Mouse (Mus musculus) lung, embryonic 14.5 days (tissue): ENCODE measurements around the gene B230307C23Rik. TPM values are rescaled to one million over a fixed set of nuclear protein-coding genes. Genes with fewer than 3 reads are reported as not detected.
"Not testable (repeated sequence)": the region's sequence is repeated elsewhere in the genome, so short reads cannot be mapped to it uniquely, and the experiment has no call there.

Experiments used
- ATAC-seq: fragments of 200-750 bp; cut with Nextera tagmentation; 2 replicates; pipeline ENCODE4 v1.8.0; 2017; ENCODE audit warnings: mild to moderate bottlenecking, moderate TSS enrichment, moderate library complexity; ENCODE audit not compliant: insufficient read depth
- DNase-seq: peaks from one replicate; pipeline ENCODE4 v3.0.0-alpha.2; 2015
- H3K27ac ChIP-seq: fragments of 300-500 bp; sonication (generic); 2 replicates; pipeline ENCODE4 v1.5.1; 2014; ENCODE audit warnings: low read depth, mild to moderate bottlenecking, moderate library complexity
- H3K27me3 ChIP-seq: fragments of 300-500 bp; sonication (generic); 2 replicates; pipeline ENCODE4 v1.6.1; 2014; ENCODE audit warnings: low read length, control low read depth; ENCODE audit not compliant: insufficient read depth
- H3K36me3 ChIP-seq: fragments of 300-500 bp; sonication (generic); 2 replicates; pipeline ENCODE4 v1.6.1; 2014; ENCODE audit warnings: control low read depth; ENCODE audit not compliant: insufficient read depth
- H3K4me1 ChIP-seq: fragments of 300-500 bp; sonication (generic); 2 replicates; pipeline ENCODE4 v1.6.1; 2014; ENCODE audit warnings: antibody characterized with exemption, control low read depth; ENCODE audit not compliant: insufficient read depth
- H3K4me2 ChIP-seq: fragments of 300-500 bp; sonication (generic); 2 replicates; pipeline ENCODE4 v1.6.1; 2014; ENCODE audit warnings: mild to moderate bottlenecking
- H3K4me3 ChIP-seq: fragments of 300-500 bp; sonication (generic); 2 replicates; pipeline ENCODE4 v1.5.1; 2014; ENCODE audit warnings: low read depth, low read length
- H3K9ac ChIP-seq: fragments of 300-500 bp; sonication (generic); 2 replicates; pipeline ENCODE4 v1.6.1; 2014
- H3K9me3 ChIP-seq: fragments of 300-500 bp; sonication (generic); 2 replicates; pipeline ENCODE4 v1.6.1; 2016; ENCODE audit warnings: low read depth, low read length, control low read depth
- CTCF ChIP-seq: IDR thresholded peaks from 2 replicates; pipeline ENCODE4 v1.5.1; 2016; ENCODE audit warnings: antibody characterized with exemption, low read depth
- WGBS: fragments of 180-500 bp; shearing (Covaris S2); extraction: QIAGEN DNeasy Blood & Tissue Kit; methylation state at CpG from one replicate; pipeline ENCODE4 v1.1.7; 2014; 5-methylcytosine and 5-hydroxymethylcytosine counted together
- polyA plus RNA-seq: library from polyadenylated mRNA; unstranded; fragments of >200 nt; fragmentation: Nextera tagmentation; extraction: Ambion mirVana; gene quantifications from 2 replicates; pipeline ENCODE4 v1.2.1, GENCODE M21; 2014

The B230307C23Rik gene
- polyA plus RNA-seq, 1 experiment from 2014 or later: 23.3 TPM

DNA sequence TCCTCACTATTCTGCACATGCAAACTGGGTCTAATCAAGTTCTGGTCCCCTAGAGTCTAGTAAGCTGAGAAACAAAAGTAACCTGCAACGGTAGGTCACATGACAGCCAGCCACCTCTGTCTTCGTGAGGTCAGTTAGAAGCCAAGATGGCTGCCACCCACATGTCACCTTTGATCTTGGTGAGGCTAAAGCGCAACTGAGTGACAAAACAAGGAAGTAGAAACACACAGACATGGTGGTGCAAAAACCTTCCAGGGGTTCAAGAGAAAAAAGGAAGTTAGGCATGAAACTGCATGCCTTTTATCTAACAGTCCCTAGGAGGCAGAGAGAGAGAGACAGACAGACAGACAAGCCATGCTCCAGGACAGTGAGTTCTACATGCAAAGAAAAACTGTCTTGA, 25.0 kb downstream of the B230307C23Rik start:
- Histone ChIP-seq H3K4me2 (no peak overlapping the region), H3K27ac (no peak overlapping the region), H3K36me3 (no peaks in the 10 kb centered on the region), H3K4me3 (no peak overlapping the region), H3K27me3 (no peaks in the 10 kb centered on the region), H3K4me1 (no peaks in the 10 kb centered on the region), H3K9ac (no peak overlapping the region), H3K9me3 (peaks cover 8% of the 10 kb centered on the region; the same call in 1 of the 2 replicates)
- no peak for TF ChIP-seq CTCF
- no peak for DNase-seq
- ATAC-seq: no peak
- WGBS: 88% methylated on average over 3 of the region's 3 CpGs

DNA sequence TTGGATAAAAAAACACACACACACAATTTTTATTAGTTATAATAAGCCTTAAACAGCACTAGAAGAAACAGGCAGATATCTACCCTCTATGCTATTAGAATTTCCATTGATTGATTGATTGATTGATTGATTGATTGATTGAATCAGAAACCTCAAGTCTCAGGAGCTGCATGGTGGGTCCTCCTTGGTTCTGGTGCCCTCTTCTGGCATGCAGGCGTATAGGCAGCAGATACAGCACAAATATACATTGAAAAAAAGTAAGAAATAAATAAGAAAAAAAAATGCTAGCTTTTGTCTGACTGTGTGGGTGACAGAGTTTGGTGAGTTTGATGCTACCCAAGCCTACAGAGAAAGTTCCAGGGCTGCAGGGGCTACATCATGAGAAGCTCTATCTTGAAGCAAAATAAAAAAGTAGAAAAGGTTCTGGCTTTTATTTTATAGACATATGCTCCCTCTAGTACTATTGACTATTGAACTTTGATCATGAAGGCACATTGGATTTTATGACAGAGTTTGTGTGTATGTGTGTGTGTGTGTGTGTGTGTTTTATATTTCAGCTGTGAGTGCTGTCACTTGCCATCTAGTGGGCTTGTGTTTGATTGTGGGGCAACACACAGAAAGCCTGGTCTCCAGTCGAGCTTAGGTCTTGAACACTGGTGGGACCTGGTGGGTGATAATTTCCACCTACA, 25.7 kb downstream of the B230307C23Rik start:
- DNase-seq (no peak), ATAC-seq (no peak)
- no peak overlapping the region for H3K4me2 ChIP-seq
- H3K4me3 ChIP-seq: no peak overlapping the region
- no peaks in the 10 kb centered on the region for H3K4me1 ChIP-seq
- no peaks in the 10 kb centered on the region for H3K27me3 ChIP-seq
- peaks cover 8% of the 10 kb centered on the region; the same call in 1 of the 2 replicates for H3K9me3 ChIP-seq
- peak; percentile 33; the same call in 1 of the 2 replicates for TF ChIP-seq CTCF
- H3K9ac ChIP-seq: no peak overlapping the region
- 78% methylated on average over 2 of the region's 2 CpGs for WGBS
- no peaks in the 10 kb centered on the region for H3K36me3 ChIP-seq
- H3K27ac ChIP-seq: no peak overlapping the region

DNA sequence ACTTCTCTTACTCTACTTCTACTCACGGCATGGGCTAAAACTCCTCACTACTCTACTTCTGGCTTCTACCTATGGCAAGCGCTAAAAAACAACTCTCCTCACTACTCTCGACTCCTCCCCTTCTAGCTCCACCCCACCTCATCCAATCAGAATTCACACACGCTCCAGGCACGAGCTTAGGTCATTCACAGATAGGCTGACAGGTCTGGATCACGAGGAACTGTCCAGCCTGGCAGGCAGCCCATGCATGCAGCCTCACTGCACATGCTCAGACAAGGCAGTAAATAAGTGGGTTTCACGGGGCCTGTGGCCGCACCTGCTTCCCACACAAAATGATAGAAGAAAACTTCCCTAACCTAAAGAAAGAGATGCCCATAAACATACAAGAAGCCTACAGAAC, 29.1 kb downstream of the B230307C23Rik start:
- not testable (repeated sequence) for H3K9me3 ChIP-seq, DNase-seq, H3K27ac ChIP-seq, ATAC-seq, H3K4me2 ChIP-seq, H3K36me3 ChIP-seq, H3K9ac ChIP-seq, H3K4me3 ChIP-seq, H3K27me3 ChIP-seq, H3K4me1 ChIP-seq
- 77% methylated on average over 8 of the region's 8 CpGs for WGBS

DNA sequence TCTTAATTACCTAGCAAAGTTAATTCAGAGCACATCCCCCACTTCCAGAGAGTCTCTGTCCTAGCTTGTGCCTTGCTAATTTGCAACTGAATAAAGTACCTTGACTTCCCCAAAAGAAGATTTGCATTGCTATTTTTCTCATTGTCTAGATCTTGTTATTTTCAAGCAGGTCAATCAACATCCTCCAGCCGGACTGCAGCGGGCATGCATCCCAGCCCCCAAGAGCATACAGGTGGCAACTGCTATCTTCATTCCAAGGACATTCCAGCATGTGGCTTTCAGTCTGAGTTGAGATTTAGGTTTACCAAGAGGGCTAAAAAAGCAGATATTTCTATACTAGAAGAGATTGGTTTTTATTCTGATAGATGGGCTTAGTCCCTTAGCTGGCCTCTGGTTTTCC, 37.9 kb downstream of the B230307C23Rik start:
- H3K9ac ChIP-seq, H3K4me3 ChIP-seq, H3K36me3 ChIP-seq, H3K27me3 ChIP-seq, H3K4me1 ChIP-seq, DNase-seq, ATAC-seq, H3K27ac ChIP-seq, H3K4me2 ChIP-seq, H3K9me3 ChIP-seq: not testable (repeated sequence)
- 94% methylated on average over 2 of the region's 2 CpGs for WGBS

DNA sequence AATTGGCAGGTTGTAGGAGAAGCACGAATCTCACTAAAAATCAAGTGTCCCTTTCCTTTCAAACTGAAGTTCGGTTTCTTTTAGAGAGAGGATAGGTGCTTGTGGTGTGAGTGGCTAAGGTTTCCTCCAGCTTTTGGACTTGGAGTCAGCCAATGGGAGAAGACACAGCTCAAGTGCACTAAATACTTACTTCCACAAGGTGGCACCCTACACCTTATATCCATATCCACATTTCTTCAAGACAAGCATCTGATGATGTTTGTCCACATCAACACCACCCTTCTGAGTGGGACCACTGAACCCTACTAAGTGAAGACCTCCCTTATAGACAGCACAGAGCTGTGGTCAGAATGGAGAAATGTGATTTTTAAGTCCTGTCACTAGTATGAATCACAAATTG, 44.6 kb downstream of the B230307C23Rik start:
- no peaks in the 10 kb centered on the region for H3K4me1 ChIP-seq
- ATAC-seq: no peak

DNA sequence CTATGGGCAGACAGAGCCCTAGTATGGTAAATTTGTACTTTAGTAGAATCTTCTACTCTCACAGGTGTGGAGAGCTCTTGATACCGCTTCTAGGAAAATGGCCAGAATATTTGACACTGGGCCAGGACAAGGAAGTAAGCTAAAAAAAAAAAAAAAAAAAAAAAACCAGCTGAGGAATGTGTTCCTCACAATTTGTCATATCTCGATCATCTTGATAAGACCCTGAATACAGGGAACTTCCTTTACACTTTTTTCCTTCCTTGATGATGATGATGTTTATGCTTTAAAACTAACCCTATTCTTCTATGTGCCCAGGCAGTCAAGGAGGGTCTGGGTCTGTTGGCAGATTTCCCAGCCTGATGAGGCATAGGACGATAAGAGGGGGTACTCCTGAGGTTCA, 82.3 kb downstream of the B230307C23Rik start:
- not testable (repeated sequence) for H3K4me3 ChIP-seq, H3K36me3 ChIP-seq, H3K4me2 ChIP-seq, H3K9me3 ChIP-seq, H3K27me3 ChIP-seq, H3K4me1 ChIP-seq, ATAC-seq, H3K9ac ChIP-seq, H3K27ac ChIP-seq
- DNase-seq: peak; percentile 36
- WGBS: 76% methylated on average over 3 of the region's 3 CpGs

More for the DNA sequence above, 44.6 kb downstream of the B230307C23Rik start:
- Histone ChIP-seq H3K9ac (no peak overlapping the region), H3K9me3 (peaks cover 4% of the 10 kb centered on the region; the same call in 1 of the 2 replicates), H3K27ac (no peak overlapping the region), H3K36me3 (no peaks in the 10 kb centered on the region), H3K4me2 (no peak overlapping the region), H3K27me3 (no peaks in the 10 kb centered on the region), H3K4me3 (no peak overlapping the region)
- DNase-seq: peak; percentile 22
- TF ChIP-seq CTCF: peak; percentile 46
- 77% methylated on average over 2 of the region's 2 CpGs for WGBS

DNA sequence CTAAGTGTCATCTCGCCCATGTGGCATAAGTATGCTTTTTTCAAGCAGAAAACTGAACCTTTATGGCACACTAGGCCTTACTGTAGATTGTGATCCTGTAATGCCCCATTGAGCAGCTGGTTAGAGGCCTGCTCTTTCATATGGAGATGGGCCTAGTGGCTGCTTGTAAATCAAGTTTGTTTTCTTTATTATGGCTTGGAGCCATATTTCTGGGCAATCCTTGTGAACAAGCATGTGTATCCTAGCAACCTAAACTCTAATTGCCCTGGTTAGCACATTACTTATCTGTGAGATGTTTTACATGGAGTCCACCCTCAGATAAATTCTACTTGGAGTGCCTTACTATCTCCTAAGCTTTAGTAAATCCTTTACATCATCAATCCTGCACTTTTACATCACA, 84.0 kb downstream of the B230307C23Rik start:
- Histone ChIP-seq H3K4me3 (peak overlapping the region; percentile 71), H3K27ac (peak overlapping the region; percentile 90; the same call in 1 of the 2 replicates), H3K9ac (peak overlapping the region; percentile 65), H3K4me2 (peak overlapping the region; percentile 66)
- H3K36me3 ChIP-seq, ATAC-seq, H3K27me3 ChIP-seq, H3K9me3 ChIP-seq, H3K4me1 ChIP-seq: not testable (repeated sequence)
- WGBS: 87% methylated on average over 1 of the region's 1 CpGs
- DNase-seq: peak; percentile 60

Other genes starting within 250 kb of the B230307C23Rik start
- gene Ripk4, start 233.5 kb upstream of the B230307C23Rik start, polyA plus RNA-seq: 11.6 and 12.9 TPM in 2 replicates
- 9.2 and 13.3 TPM in 2 replicates for gene Prdm15, start 145.5 kb upstream of the B230307C23Rik start, polyA plus RNA-seq
- gene C2cd2, start 34.7 kb upstream of the B230307C23Rik start, polyA plus RNA-seq: 22.7 and 24.1 TPM in 2 replicates
- 13.2 and 14.0 TPM in 2 replicates for gene Zbtb21, start 34.7 kb upstream of the B230307C23Rik start, polyA plus RNA-seq
- gene A630089N07Rik, start 85.1 kb downstream of the B230307C23Rik start, polyA plus RNA-seq: 26.1 and 27.9 TPM in 2 replicates